Mouse (Mus musculus) forebrain, embryonic 15.5 days (tissue): Measurements from ENCODE around the gene Mptx2. TPM values are rescaled to one million over a fixed set of nuclear protein-coding genes. Genes with fewer than 3 reads are reported as not detected.
"Not testable (repeated sequence)": the region's sequence is repeated elsewhere in the genome, so short reads cannot be mapped to it uniquely, and the experiment has no call there.

Source experiments
- ATAC-seq: fragments of 200-750 bp; cut with Nextera tagmentation; replicated peaks from 2 replicates; pipeline ENCODE4 v1.8.0; 2017; ENCODE audit warnings: mild to moderate bottlenecking, moderate TSS enrichment, moderate library complexity
- H3K27ac ChIP-seq: fragments of 300-500 bp; sonication (generic); replicated peaks from 2 replicates; pipeline ENCODE4 v1.5.1; 2015; ENCODE audit warnings: mild to moderate bottlenecking, inconsistent platforms
- H3K27me3 ChIP-seq: fragments of 300-500 bp; sonication (generic); 2 replicates; pipeline ENCODE4 v1.6.1; 2015; ENCODE audit warnings: inconsistent platforms
- H3K36me3 ChIP-seq: fragments of 300-500 bp; sonication (generic); 2 replicates; pipeline ENCODE4 v1.6.1; 2015; ENCODE audit warnings: mild to moderate bottlenecking, inconsistent platforms
- H3K4me1 ChIP-seq: fragments of 300-500 bp; sonication (generic); 2 replicates; pipeline ENCODE4 v1.6.1; 2015; ENCODE audit warnings: inconsistent platforms
- H3K4me2 ChIP-seq: fragments of 300-500 bp; sonication (generic); replicated peaks from 2 replicates; pipeline ENCODE4 v1.6.1; 2015; ENCODE audit warnings: mild to moderate bottlenecking, inconsistent platforms
- H3K4me3 ChIP-seq: fragments of 300-500 bp; sonication (generic); 2 replicates; pipeline ENCODE4 v1.5.1; 2015; ENCODE audit warnings: mild to moderate bottlenecking, inconsistent platforms
- H3K9ac ChIP-seq: fragments of 300-500 bp; sonication (generic); replicated peaks from 2 replicates; pipeline ENCODE4 v1.6.1; 2015; ENCODE audit warnings: mild to moderate bottlenecking, inconsistent platforms
- H3K9me3 ChIP-seq: fragments of 300-500 bp; sonication (generic); 2 replicates; pipeline ENCODE4 v1.6.1; 2016; ENCODE audit warnings: inconsistent platforms
- WGBS: fragments of 180-500 bp; shearing (Covaris S2); methylation state at CpG from one replicate; pipeline ENCODE4 v1.1.7; 2015; ENCODE audit warnings: mixed read lengths; 5-methylcytosine and 5-hydroxymethylcytosine counted together
- polyA plus RNA-seq: library from polyadenylated mRNA; unstranded; fragments of >200 nt; fragmentation: Nextera tagmentation; extraction: Ambion mirVana; gene quantifications from 2 replicates; pipeline ENCODE4 v1.2.1, GENCODE M21; 2015

Mptx2 gene
- not detected in 2 replicates for polyA plus RNA-seq

DNA sequence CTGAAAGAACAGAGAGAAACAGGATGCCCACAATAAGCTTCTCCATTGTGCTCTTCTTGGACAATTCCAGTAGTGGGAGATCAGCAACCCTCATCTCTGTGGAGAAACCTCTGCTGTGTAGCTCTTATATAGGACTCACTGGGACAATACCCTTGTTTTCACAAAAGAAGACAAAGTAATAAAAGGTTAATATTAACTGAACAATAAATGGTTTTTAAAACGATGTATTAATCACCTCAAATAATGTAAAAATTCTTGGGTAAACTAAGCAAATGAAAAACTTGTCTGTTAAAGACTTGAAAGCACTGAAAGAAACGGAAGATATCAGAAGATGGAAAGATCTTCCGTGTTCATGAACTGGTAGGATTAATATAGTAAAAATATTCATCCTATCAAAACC is at the start of gene Mptx2:
Gene Mptx2 (minus strand): TSS at position 101 of the 400 bp plus-strand sequence.
- no peak within 1 kb of the TSS for H3K4me2 ChIP-seq
- H3K4me1 ChIP-seq, result no peaks in the 10 kb centered on the region
- H3K9me3 ChIP-seq, result no peaks in the 10 kb centered on the region
- H3K36me3 ChIP-seq, result no peaks in the 10 kb centered on the region
- H3K4me3 ChIP-seq, result no peak within 1 kb of the TSS
- no peak within 1 kb of the TSS for H3K9ac ChIP-seq
- ATAC-seq, result no peak
- H3K27ac ChIP-seq, result no peak within 1 kb of the TSS
- 77% methylated on average over 3 of the region's 3 CpGs for WGBS
- H3K27me3 ChIP-seq, result no peaks in the 10 kb centered on the region

DNA sequence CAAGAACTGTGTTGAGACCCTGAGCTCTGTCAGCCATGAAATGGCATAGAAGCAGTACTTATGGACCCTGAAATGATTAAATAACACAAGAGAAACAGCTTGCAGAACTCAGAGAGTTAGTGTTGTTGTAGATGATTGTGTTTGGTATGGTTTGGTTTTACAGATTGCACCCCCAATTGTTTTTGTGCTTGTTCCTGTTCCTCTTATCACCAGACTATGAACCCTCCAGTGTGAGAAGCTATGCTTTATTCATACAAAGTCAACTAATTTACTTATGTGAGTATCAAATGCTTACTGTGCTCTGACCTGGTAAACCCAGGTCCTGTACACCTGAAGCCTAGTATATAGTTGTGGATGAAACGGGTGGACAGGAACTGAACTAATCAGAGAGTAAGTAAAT is 49.0 kb upstream of the Mptx2 start:
- Histone ChIP-seq H3K9me3 (no peaks in the 10 kb centered on the region), H3K36me3 (no peaks in the 10 kb centered on the region), H3K4me2 (no peak overlapping the region), H3K27me3 (no peaks in the 10 kb centered on the region), H3K27ac (no peak overlapping the region), H3K4me1 (peaks cover 10% of the 10 kb centered on the region), H3K4me3 (no peak overlapping the region), H3K9ac (no peak overlapping the region)
- ATAC-seq, result no peak
- WGBS, result 64% methylated on average over 1 of the region's 1 CpGs

DNA sequence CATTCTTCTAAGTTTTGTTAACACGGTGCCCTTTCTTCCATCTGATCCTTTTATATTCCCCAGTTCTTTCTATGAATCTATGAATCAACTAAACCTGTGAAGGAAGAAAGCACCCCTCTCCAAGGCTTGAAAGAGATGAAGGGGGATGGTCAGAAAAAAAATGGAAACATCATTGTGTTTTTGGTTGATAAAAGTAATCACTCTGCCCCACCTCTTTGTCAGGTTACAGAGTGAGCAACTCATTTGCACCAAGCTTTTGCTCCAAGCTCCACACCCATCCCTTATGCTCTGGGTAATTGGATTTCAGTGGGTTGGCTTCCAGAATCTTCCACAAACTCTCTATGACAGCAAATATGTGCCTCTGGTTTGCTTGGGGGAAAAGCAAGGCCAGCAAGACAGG is 47.8 kb upstream of the Mptx2 start:
- no peak for ATAC-seq
- H3K4me1 ChIP-seq, result peaks cover 11% of the 10 kb centered on the region
- H3K9ac ChIP-seq, result no peak overlapping the region
- H3K36me3 ChIP-seq, result no peaks in the 10 kb centered on the region
- WGBS, result 90% methylated on average over 1 of the region's 1 CpGs
- H3K4me3 ChIP-seq, result no peak overlapping the region
- no peak overlapping the region for H3K27ac ChIP-seq
- H3K27me3 ChIP-seq, result no peaks in the 10 kb centered on the region
- no peaks in the 10 kb centered on the region for H3K9me3 ChIP-seq
- H3K4me2 ChIP-seq, result no peak overlapping the region

DNA sequence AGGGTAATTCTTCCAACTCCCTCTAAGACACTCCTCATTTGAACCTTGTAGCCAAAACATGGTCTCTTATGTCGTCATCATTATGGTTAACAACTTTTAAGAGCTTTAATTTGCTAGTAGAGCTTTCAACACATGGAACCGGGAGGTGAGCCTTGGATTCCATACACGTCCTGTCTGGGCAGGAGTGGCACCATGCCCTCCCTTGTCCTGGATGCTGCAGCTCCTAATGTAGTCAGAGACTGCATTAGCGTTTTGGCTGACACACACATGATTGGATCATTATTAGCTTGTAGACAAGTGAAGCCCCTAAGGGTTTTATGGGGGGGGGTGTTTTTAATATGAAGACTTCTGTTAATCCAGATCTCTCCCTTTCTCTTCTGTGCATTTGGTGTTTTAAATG is 47.4 kb upstream of the Mptx2 start:
- no peak overlapping the region for H3K4me2 ChIP-seq
- no peaks in the 10 kb centered on the region for H3K27me3 ChIP-seq
- H3K4me3 ChIP-seq, result no peak overlapping the region
- H3K9me3 ChIP-seq, result no peaks in the 10 kb centered on the region
- no peak overlapping the region for H3K9ac ChIP-seq
- no peak for ATAC-seq
- H3K27ac ChIP-seq, result no peak overlapping the region
- 45% methylated on average over 4 of the region's 4 CpGs for WGBS
- H3K36me3 ChIP-seq, result no peaks in the 10 kb centered on the region
- peaks cover 11% of the 10 kb centered on the region for H3K4me1 ChIP-seq

DNA sequence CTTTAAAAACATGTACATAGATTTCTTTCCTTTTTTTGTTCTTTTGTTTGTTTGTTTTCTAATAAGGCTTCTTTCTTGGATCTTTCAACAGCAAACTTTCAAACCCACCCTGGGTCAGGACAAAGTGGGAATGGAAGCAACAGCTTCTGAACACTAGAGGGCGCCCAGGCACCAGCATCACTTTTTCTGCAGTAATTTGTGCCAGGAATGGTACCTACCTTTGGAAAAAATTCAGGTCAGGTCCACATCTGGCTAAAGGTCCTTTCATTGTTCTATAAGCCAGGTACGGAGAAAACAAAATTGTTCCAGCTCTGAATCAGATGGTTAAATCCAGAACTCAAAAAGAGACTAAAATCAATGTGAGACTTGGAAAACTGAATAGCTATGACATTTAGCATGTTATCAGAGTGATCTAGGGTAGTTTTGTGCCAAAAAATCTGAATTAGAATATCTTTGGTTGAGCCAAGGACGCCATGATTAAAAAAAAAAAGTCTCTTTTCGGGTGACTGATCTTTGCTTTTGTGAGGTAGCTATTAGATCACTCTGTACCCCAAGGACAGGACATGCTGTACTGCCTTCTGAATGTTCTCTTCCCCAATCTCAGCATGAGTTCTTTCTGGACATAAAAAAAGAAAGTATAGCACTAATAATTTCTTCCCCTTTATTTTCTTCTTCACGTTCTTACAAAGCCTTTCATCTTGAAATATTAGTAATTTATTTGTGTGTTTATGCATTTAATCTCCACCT is 46.4 kb upstream of the Mptx2 start:
- no peak for ATAC-seq

DNA sequence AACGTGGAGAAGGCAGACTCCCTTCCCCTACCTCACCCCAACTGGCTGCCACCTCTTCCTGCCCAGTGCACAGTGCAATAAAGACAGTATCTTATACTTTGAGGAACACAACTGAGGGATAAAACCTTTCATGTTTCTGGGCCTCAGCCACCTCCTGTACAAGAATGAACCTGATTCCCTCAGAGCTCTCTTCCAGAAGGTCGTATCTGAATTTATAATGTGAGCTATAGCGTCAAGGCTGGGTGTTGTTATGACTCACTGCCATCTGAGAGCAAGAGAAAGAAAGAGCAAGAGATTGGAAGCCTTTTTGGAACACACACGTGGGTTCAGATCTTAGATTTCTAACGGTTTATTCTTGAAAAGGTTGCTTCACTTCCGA is 44.7 kb upstream of the Mptx2 start:
- Histone ChIP-seq H3K4me3 (no peak overlapping the region), H3K4me2 (no peak overlapping the region), H3K27ac (no peak overlapping the region), H3K27me3 (no peaks in the 10 kb centered on the region), H3K36me3 (no peaks in the 10 kb centered on the region), H3K9me3 (no peaks in the 10 kb centered on the region), H3K4me1 (peaks cover 3% of the 10 kb centered on the region; the same call in 1 of the 2 replicates), H3K9ac (no peak overlapping the region)
- no peak for ATAC-seq
- WGBS, result 62% methylated on average over 6 of the region's 6 CpGs

More for the DNA sequence above, 46.4 kb upstream of the Mptx2 start:
- Histone ChIP-seq H3K9me3 (no peaks in the 10 kb centered on the region), H3K27ac (no peak overlapping the region), H3K4me2 (no peak overlapping the region), H3K4me3 (no peak overlapping the region), H3K9ac (no peak overlapping the region), H3K36me3 (no peaks in the 10 kb centered on the region), H3K27me3 (no peaks in the 10 kb centered on the region), H3K4me1 (peaks cover 11% of the 10 kb centered on the region)
- WGBS, result 33% methylated on average over 5 of the region's 5 CpGs

DNA sequence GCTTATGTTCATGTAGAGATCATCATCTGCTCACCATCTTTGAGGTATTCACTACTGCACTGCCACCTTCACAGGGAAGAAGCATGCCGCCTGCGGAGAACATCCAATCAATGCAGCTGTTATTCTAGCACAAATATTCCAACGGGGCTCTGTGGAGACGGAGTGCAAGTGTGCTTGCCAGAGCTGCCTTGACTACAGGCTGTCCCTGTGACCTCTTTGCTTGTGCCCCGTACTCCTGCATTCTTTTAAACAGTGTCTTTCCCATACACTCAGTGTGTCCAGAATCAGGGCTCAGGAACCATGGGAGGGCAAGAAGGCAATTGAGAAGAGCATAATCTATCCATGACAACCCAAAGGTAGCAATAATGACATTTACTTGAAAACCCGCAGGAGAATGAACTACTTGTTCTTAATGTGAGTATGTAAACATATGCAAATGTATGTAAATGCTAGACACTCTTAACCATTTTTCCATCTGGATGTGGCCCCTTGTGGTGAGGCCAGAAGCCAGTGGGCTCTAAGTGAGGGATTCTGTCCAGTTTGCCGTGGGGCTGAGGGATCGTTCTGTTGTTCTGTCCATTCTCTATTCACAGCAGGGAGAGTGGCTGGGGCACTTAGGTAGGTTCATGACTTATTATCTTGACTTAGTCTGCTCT is 44.1 kb upstream of the Mptx2 start:
- ATAC-seq, result no peak; the same call in 1 of the 2 replicates
- 42% methylated on average over 8 of the region's 8 CpGs for WGBS
- Histone ChIP-seq H3K27me3 (no peaks in the 10 kb centered on the region), H3K27ac (no peak overlapping the region), H3K4me2 (no peak overlapping the region), H3K36me3 (no peaks in the 10 kb centered on the region), H3K9ac (no peak overlapping the region), H3K4me3 (no peak overlapping the region), H3K4me1 (peaks cover 3% of the 10 kb centered on the region; the same call in 1 of the 2 replicates), H3K9me3 (no peaks in the 10 kb centered on the region)

DNA sequence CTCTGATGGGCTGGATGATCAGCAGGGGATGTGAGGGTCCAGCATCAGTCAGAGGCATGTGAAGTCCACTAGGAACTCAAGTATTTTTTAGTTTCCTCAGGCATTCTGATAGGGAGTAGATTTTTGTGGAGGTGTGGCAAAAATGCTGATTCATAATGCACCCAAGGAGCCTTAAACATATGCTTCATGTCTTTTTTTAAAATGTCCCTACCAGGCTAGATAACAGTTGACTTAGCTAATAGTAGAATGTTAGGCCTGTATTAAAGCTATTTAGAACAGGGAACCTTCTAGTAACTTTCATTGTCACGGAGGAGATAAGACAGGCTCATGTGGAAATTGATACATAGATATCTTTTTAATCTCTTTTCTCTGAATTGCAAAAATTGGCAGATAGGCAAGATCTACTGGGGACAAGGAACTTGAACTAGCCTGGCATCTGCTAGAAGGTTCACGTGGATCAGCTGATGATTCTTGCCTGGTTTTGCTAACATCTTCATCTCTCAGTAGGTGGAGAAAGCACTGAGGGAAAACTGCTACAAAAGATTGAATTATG is 40.4 kb upstream of the Mptx2 start:
- WGBS, result 93% methylated on average over 2 of the region's 2 CpGs
- ATAC-seq, result no peak

DNA sequence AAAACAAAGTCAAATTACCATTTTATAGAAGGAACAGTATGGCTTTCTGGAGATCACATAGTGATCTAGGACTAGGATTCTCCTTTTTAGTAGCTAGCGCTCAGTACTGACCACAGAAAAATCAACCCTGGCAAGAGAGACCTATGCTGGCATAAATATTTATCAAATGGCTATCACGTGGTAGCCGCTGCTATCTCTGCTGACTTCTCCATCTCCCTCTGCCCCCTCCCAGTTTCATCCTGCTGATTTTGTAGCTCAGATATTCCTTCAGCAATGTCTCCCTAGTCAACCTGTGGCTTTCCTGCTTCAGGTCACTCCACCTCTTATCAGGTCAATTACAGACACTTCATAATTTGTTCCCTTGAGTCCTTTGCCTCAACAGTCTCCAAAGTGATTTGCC is 38.1 kb upstream of the Mptx2 start:
- no peaks in the 10 kb centered on the region for H3K27me3 ChIP-seq
- H3K36me3 ChIP-seq, result no peaks in the 10 kb centered on the region
- no peaks in the 10 kb centered on the region for H3K9me3 ChIP-seq
- H3K27ac ChIP-seq, result no peak overlapping the region
- ATAC-seq, result no peak
- 92% methylated on average over 3 of the region's 3 CpGs for WGBS
- H3K4me1 ChIP-seq, result no peaks in the 10 kb centered on the region
- no peak overlapping the region for H3K4me2 ChIP-seq
- no peak overlapping the region for H3K4me3 ChIP-seq
- H3K9ac ChIP-seq, result no peak overlapping the region

More for the DNA sequence above, 40.4 kb upstream of the Mptx2 start:
- H3K4me2 ChIP-seq, result no peak overlapping the region
- no peak overlapping the region for H3K27ac ChIP-seq
- H3K4me1 ChIP-seq, result peaks cover 3% of the 10 kb centered on the region; the same call in 1 of the 2 replicates
- H3K9ac ChIP-seq, result no peak overlapping the region
- H3K9me3 ChIP-seq, result no peaks in the 10 kb centered on the region
- H3K36me3 ChIP-seq, result no peaks in the 10 kb centered on the region
- H3K4me3 ChIP-seq, result no peak overlapping the region
- H3K27me3 ChIP-seq, result no peaks in the 10 kb centered on the region

DNA sequence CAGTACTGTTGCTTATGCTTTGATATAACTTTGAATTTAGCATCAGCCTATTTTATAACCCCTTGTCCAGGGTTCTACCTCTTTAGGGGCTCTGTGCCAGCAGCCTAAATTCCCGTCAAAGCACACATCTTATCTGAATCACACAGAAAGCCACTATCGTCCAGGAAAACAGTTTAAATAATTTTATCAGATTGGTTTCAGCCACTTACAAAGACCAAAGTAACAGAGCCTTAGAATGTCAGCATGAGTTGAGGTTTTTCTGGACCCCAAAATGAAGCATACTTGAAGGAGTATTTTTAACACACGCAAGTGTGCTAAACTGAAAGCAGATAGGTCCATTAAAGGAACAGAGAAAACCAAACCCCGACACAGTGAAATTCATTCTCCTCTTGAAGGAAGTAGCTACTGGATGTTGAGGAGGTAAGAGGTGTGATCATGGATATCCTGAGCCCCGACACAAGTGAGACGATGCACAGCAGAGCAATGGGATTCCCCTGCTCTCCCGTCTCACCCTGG is 36.0 kb upstream of the Mptx2 start:
- not testable (repeated sequence) for H3K4me3 ChIP-seq, H3K27ac ChIP-seq, ATAC-seq, H3K4me1 ChIP-seq, H3K27me3 ChIP-seq, H3K36me3 ChIP-seq, H3K9me3 ChIP-seq, H3K4me2 ChIP-seq, H3K9ac ChIP-seq
- 86% methylated on average over 7 of the region's 7 CpGs for WGBS

DNA sequence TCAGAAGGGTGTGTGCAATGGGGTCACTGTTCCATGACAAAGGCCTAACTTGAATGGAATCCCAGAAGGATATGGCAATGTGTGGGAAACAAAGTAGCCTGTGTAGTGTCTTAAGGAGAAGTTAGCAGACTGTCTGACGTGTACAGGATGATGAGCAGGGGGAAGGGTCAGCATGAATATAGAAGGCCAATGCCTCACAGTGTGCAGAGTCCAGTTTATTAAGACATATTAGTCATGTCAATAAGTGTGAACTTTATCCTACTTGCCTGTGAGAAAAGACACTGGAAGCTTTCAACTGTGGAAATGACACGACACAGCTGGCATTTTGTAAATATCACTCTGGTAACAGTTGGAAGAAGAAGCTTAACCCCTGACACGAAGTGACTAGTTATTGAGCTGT is 25.2 kb upstream of the Mptx2 start:
- not testable (repeated sequence) for H3K27me3 ChIP-seq, H3K4me3 ChIP-seq, ATAC-seq, H3K9ac ChIP-seq, H3K4me2 ChIP-seq, H3K4me1 ChIP-seq, H3K36me3 ChIP-seq, H3K27ac ChIP-seq, H3K9me3 ChIP-seq
- WGBS, result 66% methylated on average over 3 of the region's 3 CpGs

DNA sequence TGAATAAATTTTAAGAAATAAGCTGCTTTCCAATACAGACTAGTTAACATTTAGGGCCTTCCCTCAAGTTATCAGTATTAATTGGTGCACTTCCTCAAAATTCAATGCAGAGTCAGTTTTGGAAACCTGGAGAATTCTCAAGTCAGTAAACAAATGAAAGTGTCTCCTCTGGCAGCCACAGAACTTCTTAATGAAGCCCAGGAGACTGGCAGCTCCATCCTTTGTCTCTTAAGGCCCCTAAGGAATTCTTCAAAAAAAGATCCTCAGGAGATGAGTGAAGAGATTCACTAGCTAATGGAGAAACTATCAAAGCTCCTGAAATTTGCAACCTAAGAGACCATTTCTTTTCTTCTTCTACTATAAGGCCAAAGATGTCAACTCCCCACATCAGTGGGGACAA is 11.9 kb downstream of the Mptx2 start, which contains the start of gene Olfr418:
Gene Olfr418 (plus strand): TSS at position 301 of the 400 bp plus-strand sequence.
- no peaks in the 10 kb centered on the region for H3K27me3 ChIP-seq
- no peak within 1 kb of the TSS for H3K4me3 ChIP-seq
- H3K9ac ChIP-seq, result no peak within 1 kb of the TSS
- H3K9me3 ChIP-seq, result no peaks in the 10 kb centered on the region
- ATAC-seq, result no peak
- no peaks in the 10 kb centered on the region for H3K4me1 ChIP-seq
- H3K4me2 ChIP-seq, result no peak within 1 kb of the TSS
- no peaks in the 10 kb centered on the region for H3K36me3 ChIP-seq
- H3K27ac ChIP-seq, result no peak within 1 kb of the TSS
